Comparison of ENCODE assay signal across 11 mouse cellular contexts in the genomic region with DNA sequence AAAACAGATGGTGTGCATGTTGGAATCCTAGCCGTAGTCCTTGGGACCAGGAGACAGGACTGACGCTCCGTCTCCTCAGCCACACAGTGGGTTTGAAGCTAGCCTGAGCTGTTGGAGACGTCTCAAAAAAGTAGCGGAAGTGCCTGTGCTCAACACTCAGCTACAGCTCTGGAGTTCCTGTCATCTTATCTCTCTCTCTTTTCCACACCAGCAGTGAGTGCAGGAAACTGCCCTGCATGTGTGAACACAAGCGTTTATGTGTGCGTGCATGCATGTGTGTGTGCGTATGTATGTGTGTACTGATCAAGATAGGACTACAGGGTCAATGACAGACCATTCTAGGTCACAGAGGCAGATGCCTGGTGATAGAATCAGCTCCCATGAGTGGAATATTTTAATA. TPM values are rescaled to one million over a fixed set of nuclear protein-coding genes. Genes with fewer than 3 reads are reported as not detected.
DNase-seq lines count a peak whose midpoint lies in the region; ATAC-seq lines count a peak whose summit lies in the region.
"Had no signal": no experiment of that assay in that cellular context is flagged by ENCODE, and none has a peak within 500 bp of the region (broad histone marks: within the 10 kb centered on the region; RNA-seq: fewer than 3 reads in every experiment).

No protein-coding gene starts in this region.

- H3K4me2 ChIP-seq in forebrain, embryonic 14.5 days (ENCODE audit: low read length): no peak overlapping the region
- H3K4me2 ChIP-seq in liver, embryonic 11.5 days: peak overlapping the region; percentile 28; the same call in 1 of the 2 replicates
- H3K4me2 ChIP-seq in forebrain, embryonic 16.5 days (ENCODE audit: low read length): no peak overlapping the region
- H3K4me2 ChIP-seq: embryonic facial prominence, embryonic 12.5 days had no signal

- H3K27ac ChIP-seq in forebrain, embryonic 14.5 days (ENCODE audit: low read depth, low read length): peak overlapping the region; percentile 44; the same call in 1 of the 2 replicates
- no peak overlapping the region for H3K27ac ChIP-seq in forebrain, embryonic 10.5 days
- peak overlapping the region; percentile 67 for H3K27ac ChIP-seq in liver, embryonic 11.5 days (ENCODE audit: low read depth, low read length)
- peak overlapping the region; percentile 16; the same call in 1 of the 2 replicates for H3K27ac ChIP-seq in forebrain, embryonic 16.5 days (ENCODE audit: low read length)
- H3K27ac ChIP-seq: embryonic facial prominence, embryonic 12.5 days had no signal

- intact Hi-C loops in gastrocnemius, postnatal 36 days (cut with DNase I): no loop called here

- no peak for ATAC-seq in forebrain, embryonic 14.5 days
- ATAC-seq in liver, embryonic 11.5 days (replicated peaks; ENCODE audit: low FRiP score): peak; percentile 59
- ATAC-seq in forebrain, embryonic 16.5 days: 0 out of 2 replicates have a peak, but pooled peaks have one; percentile 1

- no peaks in the 10 kb centered on the region for H3K27me3 ChIP-seq in forebrain, embryonic 14.5 days (replicated peaks; ENCODE audit: control insufficient read depth, insufficient read depth, low read length)
- no peaks in the 10 kb centered on the region for H3K27me3 ChIP-seq in forebrain, embryonic 10.5 days (ENCODE audit: poor library complexity, severe bottlenecking)
- no peaks in the 10 kb centered on the region for H3K27me3 ChIP-seq in liver, embryonic 11.5 days (replicated peaks; ENCODE audit: control insufficient read depth, insufficient read depth, low read length)
- H3K27me3 ChIP-seq in forebrain, embryonic 16.5 days (replicated peaks; ENCODE audit: control insufficient read depth, insufficient read depth, low read length): no peaks in the 10 kb centered on the region
- H3K27me3 ChIP-seq in megakaryocyte, embryonic 14.5 days (replicated peaks): no peaks in the 10 kb centered on the region
- H3K27me3 ChIP-seq: embryonic facial prominence, embryonic 12.5 days had no signal

- peaks cover 9% of the 10 kb centered on the region for H3K4me1 ChIP-seq in forebrain, embryonic 14.5 days (ENCODE audit: control insufficient read depth, insufficient read depth, low read length)
- H3K4me1 ChIP-seq in forebrain, embryonic 10.5 days: peaks cover 3% of the 10 kb centered on the region; the same call in 1 of the 2 replicates
- peaks cover 33% of the 10 kb centered on the region for H3K4me1 ChIP-seq in liver, embryonic 11.5 days (replicated peaks; ENCODE audit: control insufficient read depth, insufficient read depth, low read length)
- H3K4me1 ChIP-seq in forebrain, embryonic 16.5 days (replicated peaks; ENCODE audit: control insufficient read depth, insufficient read depth, low read length): peaks cover 14% of the 10 kb centered on the region
- peaks cover 68% of the 10 kb centered on the region for H3K4me1 ChIP-seq in megakaryocyte, embryonic 14.5 days
- H3K4me1 ChIP-seq: embryonic facial prominence, embryonic 12.5 days had no signal

- H3K36me3 ChIP-seq in forebrain, embryonic 14.5 days (ENCODE audit: control insufficient read depth, insufficient read depth, low read length): peaks cover 2% of the 10 kb centered on the region; the same call in 1 of the 2 replicates
- peaks cover 65% of the 10 kb centered on the region for H3K36me3 ChIP-seq in forebrain, embryonic 10.5 days (replicated peaks)
- H3K36me3 ChIP-seq in liver, embryonic 11.5 days (ENCODE audit: control insufficient read depth, insufficient read depth, low read length): peaks cover 21% of the 10 kb centered on the region
- no peaks in the 10 kb centered on the region for H3K36me3 ChIP-seq in forebrain, embryonic 16.5 days (ENCODE audit: control insufficient read depth, insufficient read depth)
- peaks cover 87% of the 10 kb centered on the region for H3K36me3 ChIP-seq in megakaryocyte, embryonic 14.5 days (replicated peaks; ENCODE audit: low read length)

- H3K4me3 ChIP-seq in forebrain, embryonic 14.5 days (ENCODE audit: low read depth, low read length): no peak overlapping the region
- H3K4me3 ChIP-seq in forebrain, embryonic 10.5 days: no peak overlapping the region
- no peak overlapping the region for H3K4me3 ChIP-seq in liver, embryonic 11.5 days (ENCODE audit: low read depth, low read length)
- H3K4me3 ChIP-seq in forebrain, embryonic 16.5 days (replicated peaks; ENCODE audit: low read length): no peak overlapping the region
- peak overlapping the region; percentile 39 for H3K4me3 ChIP-seq in megakaryocyte, embryonic 14.5 days (replicated peaks)
- H3K4me3 ChIP-seq: embryonic facial prominence, embryonic 12.5 days had no signal

- no peaks in the 10 kb centered on the region for H3K9me3 ChIP-seq in forebrain, embryonic 14.5 days (replicated peaks; ENCODE audit: control insufficient read depth, low read length)
- no peaks in the 10 kb centered on the region for H3K9me3 ChIP-seq in forebrain, embryonic 10.5 days
- no peaks in the 10 kb centered on the region for H3K9me3 ChIP-seq in liver, embryonic 11.5 days (ENCODE audit: control insufficient read depth, low read length)
- no peaks in the 10 kb centered on the region for H3K9me3 ChIP-seq in forebrain, embryonic 16.5 days (ENCODE audit: control insufficient read depth, low read length)
- H3K9me3 ChIP-seq in megakaryocyte, embryonic 14.5 days: no peaks in the 10 kb centered on the region
- H3K9me3 ChIP-seq: embryonic facial prominence, embryonic 12.5 days had no signal

- H3K9ac ChIP-seq in forebrain, embryonic 14.5 days (ENCODE audit: low read length): no peak overlapping the region
- H3K9ac ChIP-seq in liver, embryonic 11.5 days (ENCODE audit: low read depth, low read length): no peak overlapping the region
- no peak overlapping the region for H3K9ac ChIP-seq in forebrain, embryonic 16.5 days (replicated peaks; ENCODE audit: low read depth, low read length)
- H3K9ac ChIP-seq: embryonic facial prominence, embryonic 12.5 days had no signal

- 91% methylated on average over 8 of the region's 8 CpGs for WGBS in forebrain, embryonic 14.5 days
- WGBS in forebrain, embryonic 10.5 days: 94% methylated on average over 8 of the region's 8 CpGs
- WGBS in liver, embryonic 11.5 days: 50% methylated on average over 8 of the region's 8 CpGs
- 82% methylated on average over 8 of the region's 8 CpGs for WGBS in forebrain, embryonic 16.5 days

- no peak for DNase-seq in forebrain, embryonic 14.5 days (ENCODE audit: low spot score)
- DNase-seq in forebrain, embryonic 10.5 days (ENCODE audit: extremely low spot score, low spot score): no peak
- DNase-seq in liver, embryonic 11.5 days (ENCODE audit: low spot score): no peak
- DNase-seq in liver: no peak
- DNase-seq in gastrocnemius, postnatal 36 days: no peak
- no peak for DNase-seq in retina, postnatal 1 day
- DNase-seq: gastrocnemius, postnatal 25 days; right cerebral cortex, postnatal 25 days had no signal

RNA-seq across cellular contexts. Expression of a gene that starts 21.3 kb away (rescaled TPM):
- polyA plus RNA-seq in forebrain, embryonic 14.5 days (2014; fragmentation: Nextera tagmentation; extraction: Ambion mirVana): 94.0 and 94.2 TPM in 2 replicates
- polyA plus RNA-seq in forebrain, embryonic 10.5 days (2016; fragmentation: Nextera tagmentation; extraction: Ambion mirVana): 99.5 and 107 TPM in 2 replicates
- polyA plus RNA-seq in liver, embryonic 11.5 days (2014; fragmentation: Nextera tagmentation; extraction: Ambion mirVana): 74.5 and 82.1 TPM in 2 replicates
- 101 and 107 TPM in 2 replicates for polyA plus RNA-seq in forebrain, embryonic 16.5 days (2015; fragmentation: Nextera tagmentation; extraction: Ambion mirVana)
- polyA plus RNA-seq in megakaryocyte, embryonic 14.5 days (2012; ENCODE audit: insufficient read depth, low replicate concordance): 11.6 and 24.8 TPM in 2 replicates
- total RNA-seq in gastrocnemius, postnatal 36 days (2021): 10 to 100 TPM; 24.4 to 26.6 TPM

RNA-seq across cellular contexts. Expression of a gene that starts 37.9 kb away (rescaled TPM):
- 49.6 and 63.9 TPM in 2 replicates for polyA plus RNA-seq in forebrain, embryonic 14.5 days (2014; fragmentation: Nextera tagmentation; extraction: Ambion mirVana)
- 6.2 and 7.1 TPM in 2 replicates for polyA plus RNA-seq in forebrain, embryonic 10.5 days (2016; fragmentation: Nextera tagmentation; extraction: Ambion mirVana)
- 2.9 and 3.6 TPM in 2 replicates for polyA plus RNA-seq in liver, embryonic 11.5 days (2014; fragmentation: Nextera tagmentation; extraction: Ambion mirVana)
- 62.5 and 71.1 TPM in 2 replicates for polyA plus RNA-seq in forebrain, embryonic 16.5 days (2015; fragmentation: Nextera tagmentation; extraction: Ambion mirVana)
- 0.34 and 0.63 TPM in 2 replicates for polyA plus RNA-seq in megakaryocyte, embryonic 14.5 days (2012; ENCODE audit: insufficient read depth, low replicate concordance)
- under 1 TPM; 0.20 to 0.42 TPM for total RNA-seq in gastrocnemius, postnatal 36 days (2021)

RNA-seq across cellular contexts. Expression of a gene that starts 47.2 kb away (rescaled TPM):
- polyA plus RNA-seq in forebrain, embryonic 14.5 days (2014; fragmentation: Nextera tagmentation; extraction: Ambion mirVana): 0.17 and 0.33 TPM in 2 replicates
- 0.97 and 1.0 TPM in 2 replicates for polyA plus RNA-seq in forebrain, embryonic 10.5 days (2016; fragmentation: Nextera tagmentation; extraction: Ambion mirVana)
- 5.6 and 6.0 TPM in 2 replicates for polyA plus RNA-seq in liver, embryonic 11.5 days (2014; fragmentation: Nextera tagmentation; extraction: Ambion mirVana)
- 0.20 and 0.60 TPM in 2 replicates for polyA plus RNA-seq in forebrain, embryonic 16.5 days (2015; fragmentation: Nextera tagmentation; extraction: Ambion mirVana)
- polyA plus RNA-seq in megakaryocyte, embryonic 14.5 days (2012; ENCODE audit: insufficient read depth, low replicate concordance): 28.0 and 34.2 TPM in 2 replicates
- total RNA-seq in gastrocnemius, postnatal 36 days (2021): 1 to 10 TPM; 1.3 to 1.7 TPM

RNA-seq across cellular contexts. Expression of a gene that starts 57.9 kb away (rescaled TPM):
- polyA plus RNA-seq in forebrain, embryonic 14.5 days (2014; fragmentation: Nextera tagmentation; extraction: Ambion mirVana): 23.4 and 28.1 TPM in 2 replicates
- 71.2 and 80.0 TPM in 2 replicates for polyA plus RNA-seq in forebrain, embryonic 10.5 days (2016; fragmentation: Nextera tagmentation; extraction: Ambion mirVana)
- polyA plus RNA-seq in liver, embryonic 11.5 days (2014; fragmentation: Nextera tagmentation; extraction: Ambion mirVana): 94.3 and 103 TPM in 2 replicates
- 28.2 and 32.2 TPM in 2 replicates for polyA plus RNA-seq in forebrain, embryonic 16.5 days (2015; fragmentation: Nextera tagmentation; extraction: Ambion mirVana)
- 55.6 and 136 TPM in 2 replicates for polyA plus RNA-seq in megakaryocyte, embryonic 14.5 days (2012; ENCODE audit: insufficient read depth, low replicate concordance)
- total RNA-seq in gastrocnemius, postnatal 36 days (2021): 10 to 100 TPM; 66.8 to 71.7 TPM
